Mouse (Mus musculus) ovary, postnatal 36 days (tissue): ENCODE results near the gene Dntt.

Experiments used
- DNase-seq: peaks from one replicate; pipeline ENCODE4 v3.0.0; 2022; ENCODE audit warnings: low spot score, mixed read lengths

The Dntt gene

DNA sequence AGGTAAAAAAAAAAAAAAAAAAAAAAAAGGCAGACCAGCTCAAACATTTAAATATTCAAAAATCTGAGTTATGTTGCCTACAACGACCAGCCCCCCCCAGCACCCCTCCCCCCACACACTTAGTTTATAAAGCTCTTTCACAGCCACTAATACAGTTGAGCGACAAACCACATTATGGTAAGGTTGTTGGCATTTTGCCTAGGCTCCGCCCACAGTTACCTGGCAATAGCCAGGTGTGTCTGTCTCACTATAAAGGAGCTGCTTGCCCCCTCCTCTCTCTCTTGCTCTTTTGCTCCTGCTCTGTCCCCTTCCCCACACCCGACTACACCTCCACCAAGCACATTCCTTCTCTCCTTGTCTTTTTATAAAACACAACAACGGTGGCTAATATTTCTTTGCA lies 17.4 kb upstream of the Dntt start:
- DNase-seq = no peak

DNA sequence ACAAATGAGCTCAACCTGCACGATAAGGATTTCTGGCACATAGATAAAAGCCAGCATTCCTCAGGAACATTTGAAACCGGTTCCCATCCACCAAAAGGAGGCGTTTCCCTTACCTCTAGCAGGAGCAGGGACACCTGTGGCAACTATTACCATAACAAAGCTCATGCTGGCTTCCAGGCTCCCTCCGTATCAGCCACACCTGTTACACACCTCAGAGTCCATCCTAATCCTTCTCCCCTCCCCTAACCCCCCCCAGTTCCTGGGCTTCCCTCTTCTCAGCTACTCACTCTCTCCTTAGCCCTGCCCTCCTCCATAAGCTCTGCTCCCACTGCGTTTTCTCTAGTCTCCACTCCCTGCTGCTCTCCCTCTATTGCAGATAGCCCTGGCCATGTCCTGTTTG lies 15.5 kb upstream of the Dntt start:
- DNase-seq = no peak

DNA sequence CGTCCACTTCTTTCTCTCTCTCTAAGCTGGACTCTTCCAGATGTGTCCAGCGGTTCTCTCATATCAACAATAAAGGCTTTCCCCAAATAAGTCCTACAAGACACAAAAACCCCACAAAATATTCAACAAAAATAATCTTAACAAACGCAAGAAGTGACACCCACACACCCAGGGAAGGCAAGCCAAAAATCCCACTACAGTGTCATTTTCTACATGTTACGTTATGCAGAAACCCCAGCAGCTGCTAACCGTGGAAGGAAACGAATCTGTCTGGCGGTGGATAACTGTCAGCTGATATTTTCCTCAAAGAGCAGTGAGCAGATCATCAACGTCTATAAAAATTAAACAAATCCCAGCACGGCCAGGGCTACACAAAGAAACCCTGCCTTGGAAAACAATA lies 15.1 kb upstream of the Dntt start:
- DNase-seq = no peak

DNA sequence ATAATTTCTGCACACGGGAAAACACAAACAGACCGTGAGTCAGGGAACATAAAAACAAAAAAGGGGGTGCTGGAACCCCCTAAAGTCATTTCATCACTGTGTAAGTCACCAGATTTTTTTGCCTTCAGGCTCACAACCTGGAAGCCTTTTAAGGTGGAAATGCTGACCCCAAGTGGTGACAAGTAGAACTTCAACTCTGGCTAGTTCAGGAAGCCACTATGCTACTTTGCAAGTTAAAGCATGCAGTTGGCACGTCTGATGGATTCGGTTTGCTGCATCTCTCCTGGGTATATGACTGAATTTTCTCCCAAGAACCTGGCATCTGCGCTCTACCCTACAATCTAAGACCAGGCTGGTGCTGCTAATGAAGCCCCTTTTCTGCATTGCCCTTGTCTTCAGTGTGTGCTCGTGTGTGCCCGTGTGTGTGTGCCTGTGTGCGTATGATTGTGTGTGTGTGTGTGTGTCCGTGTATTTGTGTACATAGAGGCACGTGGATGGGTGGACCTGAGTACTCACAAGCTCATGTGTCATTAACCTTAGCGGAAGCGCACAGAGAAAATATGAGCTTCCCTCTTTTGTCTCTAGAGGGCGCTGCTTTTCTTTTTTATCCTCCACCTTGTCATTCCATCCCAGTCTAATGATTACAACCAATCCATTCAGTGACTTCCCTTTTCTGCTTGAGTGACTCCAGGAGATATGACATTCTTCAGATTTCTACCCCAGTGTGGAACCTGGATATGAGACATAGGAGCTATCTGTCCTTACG lies 12.9 kb upstream of the Dntt start:
- DNase-seq = no peak

DNA sequence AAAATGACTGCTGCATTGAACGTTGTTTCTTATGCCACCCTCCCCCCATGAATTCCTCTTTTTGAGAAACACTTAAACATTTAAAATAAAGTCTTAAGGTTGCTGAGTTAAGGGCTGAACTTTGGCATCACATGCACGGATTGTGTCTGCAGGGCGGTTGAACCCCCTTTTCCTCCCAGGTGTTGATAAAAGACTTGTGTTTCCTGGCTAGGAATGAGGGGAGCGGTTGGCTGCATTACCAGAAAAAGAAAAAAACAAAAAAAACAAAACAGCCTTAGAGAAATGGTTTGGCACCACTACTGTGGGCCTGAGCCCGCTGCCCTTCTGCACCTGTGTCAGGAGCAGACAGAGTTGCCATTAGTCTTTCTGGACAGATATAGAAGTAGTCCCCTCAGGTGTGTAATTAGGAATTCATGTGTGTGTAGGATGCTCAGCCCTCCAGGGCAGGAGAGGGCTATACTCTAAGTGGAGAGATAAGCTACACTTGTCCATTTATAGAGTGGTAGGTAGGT lies 9.9 kb upstream of the Dntt start:
- no peak for DNase-seq

DNA sequence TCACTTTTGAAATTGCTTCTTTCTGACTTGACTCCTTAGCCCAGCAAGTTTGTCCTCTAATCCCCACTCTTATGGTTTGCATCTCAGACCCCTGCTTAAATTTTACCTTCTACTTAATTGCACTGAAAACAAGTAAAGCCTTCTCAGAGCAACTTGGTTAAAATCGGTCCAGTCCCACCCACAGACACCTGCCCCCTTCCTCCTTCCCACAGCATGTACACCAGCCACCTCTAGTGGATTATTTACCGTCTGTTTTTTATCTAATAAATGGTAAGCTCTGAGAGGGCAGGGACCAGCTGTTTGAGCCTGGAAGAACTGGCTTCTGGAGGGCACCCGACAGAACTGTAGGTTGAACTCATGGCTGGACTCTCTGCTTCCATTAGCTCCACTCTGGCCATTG lies 8.5 kb upstream of the Dntt start:
- no peak for DNase-seq

DNA sequence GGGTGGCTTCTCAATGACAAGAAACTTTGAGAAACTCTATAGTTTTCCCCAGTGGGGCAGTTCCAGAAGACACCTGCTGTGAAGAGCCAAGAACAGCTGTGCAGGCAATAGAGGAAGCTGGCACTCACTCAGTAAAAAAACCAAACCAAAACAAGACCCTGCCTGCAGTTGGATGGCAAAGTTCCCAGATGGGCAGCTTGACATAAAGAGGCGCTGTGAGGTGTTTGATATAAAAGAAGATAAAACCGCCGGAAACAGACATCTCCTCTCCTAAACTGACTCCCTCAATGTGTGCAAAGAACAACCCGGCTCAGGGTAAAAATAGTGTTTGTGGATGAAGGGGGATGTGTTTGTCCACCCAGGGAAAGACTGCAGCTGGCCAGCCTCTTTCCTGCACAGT lies 6.8 kb upstream of the Dntt start:
- no peak for DNase-seq

DNA sequence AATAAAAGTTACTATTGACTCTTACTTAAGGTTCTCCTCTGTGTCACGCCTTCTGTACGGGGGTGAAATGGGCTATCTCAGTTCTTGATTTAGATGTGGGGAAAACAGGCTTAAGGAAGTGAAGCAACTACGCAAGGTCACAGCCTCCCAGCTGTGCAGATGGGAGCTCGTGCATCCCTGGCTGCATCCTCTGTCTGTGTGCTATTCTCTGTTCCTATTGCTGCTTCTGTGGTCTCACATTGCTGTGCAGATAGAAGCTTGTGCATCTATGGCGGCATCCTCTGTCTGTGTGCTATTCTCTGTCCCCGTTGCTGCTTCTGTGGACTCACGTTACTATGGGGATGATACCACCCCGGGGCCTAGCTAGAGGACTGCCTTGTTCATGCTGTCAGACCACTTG lies 2.5 kb upstream of the Dntt start:
- no peak for DNase-seq

DNA sequence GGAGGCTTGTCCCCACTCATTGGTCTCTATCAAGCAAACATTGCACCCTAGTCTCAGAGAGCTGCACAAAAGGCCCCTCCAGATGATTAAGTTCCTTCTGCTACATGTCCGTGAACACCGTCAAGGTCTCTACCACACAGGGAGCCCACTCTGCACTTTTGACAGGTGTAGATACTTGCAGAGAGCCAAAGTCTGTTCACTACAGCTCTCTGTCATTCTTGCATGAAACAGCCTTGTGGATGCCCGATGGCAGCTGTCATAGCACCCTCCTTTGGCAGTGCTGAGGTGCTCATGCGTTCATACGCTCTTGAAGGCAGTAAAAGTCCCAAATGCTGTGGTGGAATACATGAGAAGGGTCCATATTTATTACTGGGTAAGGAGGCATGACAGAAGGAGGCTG lies 2.1 kb upstream of the Dntt start:
- no peak for DNase-seq

DNA sequence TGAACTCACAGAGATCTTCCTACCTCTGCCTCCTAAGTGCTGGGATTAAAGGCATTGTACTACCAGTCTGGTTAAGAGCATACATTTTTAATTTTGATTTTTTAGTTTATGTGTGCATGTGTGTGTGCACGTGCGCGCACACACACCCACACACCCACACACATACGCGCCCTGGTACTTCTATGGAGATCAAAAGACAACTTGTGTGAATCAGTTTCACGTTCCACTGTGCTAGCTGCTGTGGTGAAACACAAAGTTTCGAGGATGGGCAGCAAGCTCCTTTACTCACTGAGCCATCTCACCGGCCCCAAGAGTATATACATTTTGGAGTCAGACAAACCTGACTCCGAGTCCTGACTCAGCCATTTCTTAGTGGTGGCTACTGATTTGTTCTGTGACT lies 1.5 kb upstream of the Dntt start:
- no peak for DNase-seq

DNA sequence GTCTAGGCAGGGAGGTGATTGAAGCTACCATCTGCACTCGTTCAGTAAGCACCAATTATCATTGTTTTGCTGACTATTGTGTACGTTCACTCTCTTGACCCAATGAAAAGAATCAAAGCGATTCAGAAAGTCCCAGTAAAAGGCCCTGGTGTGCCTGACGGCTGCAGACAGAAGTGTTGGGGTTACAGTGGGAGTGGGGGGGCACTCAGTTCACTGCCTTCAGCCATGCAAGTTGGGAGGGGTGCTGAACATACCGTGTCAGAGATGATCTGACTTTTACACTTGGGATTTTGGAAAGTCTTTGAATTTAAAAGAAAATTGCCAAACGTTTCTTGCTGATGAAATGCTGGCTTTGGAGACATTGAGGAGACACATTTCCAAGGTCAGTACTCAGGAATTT lies 1.1 kb downstream of the Dntt start:
- DNase-seq = no peak

DNA sequence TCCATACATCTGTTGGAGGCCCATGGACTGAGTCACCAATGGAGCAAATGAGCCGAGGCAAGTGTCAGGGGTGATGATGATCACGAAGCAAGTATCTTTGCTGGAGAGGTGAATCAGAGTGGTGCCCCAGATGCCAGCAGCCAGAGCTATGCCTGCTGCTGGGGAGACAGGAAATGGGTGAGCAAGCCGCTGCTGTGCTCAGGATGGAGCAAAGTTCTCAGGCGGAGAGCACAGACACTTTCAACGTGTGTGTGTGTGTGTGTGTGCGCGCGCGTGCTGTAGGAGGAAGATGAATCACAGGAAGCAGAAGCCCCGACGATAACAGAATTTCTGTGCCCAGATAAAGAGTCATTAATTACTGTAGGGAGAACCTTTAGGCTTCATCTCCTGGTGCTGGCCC lies 1.9 kb downstream of the Dntt start:
- no peak for DNase-seq

DNA sequence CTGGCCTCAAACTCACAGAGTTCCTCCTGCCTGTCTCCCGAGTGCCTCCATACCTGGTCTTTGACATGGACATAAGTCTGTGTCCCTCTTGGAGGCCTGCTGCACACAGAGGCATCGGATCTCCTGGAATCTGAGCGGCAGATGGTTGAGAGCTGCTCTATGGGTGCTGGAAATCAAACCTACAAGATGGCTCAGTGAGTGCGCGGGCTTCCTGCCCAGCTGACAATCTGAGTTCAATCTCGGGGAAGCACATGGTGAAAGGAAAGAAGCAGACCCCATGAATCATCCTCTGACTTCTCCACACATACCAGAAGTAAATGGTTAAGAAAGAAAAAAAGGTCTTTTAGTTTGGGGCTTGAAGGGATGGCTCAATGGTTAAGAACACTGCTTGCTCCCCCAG lies 2.8 kb downstream of the Dntt start:
- no peak for DNase-seq

DNA sequence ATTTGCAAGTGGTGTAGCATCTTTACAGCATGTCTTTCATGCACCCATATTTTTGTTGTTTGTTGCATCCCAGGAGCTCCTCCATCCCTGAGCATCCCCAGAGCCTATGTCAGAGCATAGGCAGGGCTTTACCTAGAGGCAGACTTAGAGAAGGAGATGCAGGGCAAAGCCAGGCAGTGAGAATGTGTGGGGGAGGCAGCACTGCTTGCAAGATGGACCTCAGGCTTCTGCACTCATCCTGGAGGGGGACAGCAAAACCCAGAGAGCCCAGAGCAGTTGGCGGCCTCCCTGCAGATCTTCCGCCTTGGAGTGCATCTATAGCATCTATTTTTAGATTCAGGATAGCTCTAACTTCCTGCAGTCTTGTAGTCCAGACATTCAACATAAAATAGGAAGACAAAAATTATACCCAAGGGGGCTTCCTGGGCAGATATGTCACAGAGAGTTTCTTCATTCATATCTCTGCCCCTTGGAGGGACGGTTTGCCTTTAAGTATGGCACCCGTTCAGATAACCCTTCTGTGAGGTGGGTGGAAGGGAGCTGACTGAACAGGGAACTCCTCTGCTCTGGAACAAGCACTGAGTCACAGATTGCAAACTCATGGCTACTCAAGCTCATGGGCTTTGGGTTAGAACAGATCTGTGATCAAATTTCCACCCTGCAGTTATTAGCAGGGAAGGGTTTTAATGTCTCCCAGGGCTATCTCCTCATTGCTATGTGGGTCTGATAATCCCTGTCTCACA lies 6.9 kb downstream of the Dntt start:
- DNase-seq = no peak

DNA sequence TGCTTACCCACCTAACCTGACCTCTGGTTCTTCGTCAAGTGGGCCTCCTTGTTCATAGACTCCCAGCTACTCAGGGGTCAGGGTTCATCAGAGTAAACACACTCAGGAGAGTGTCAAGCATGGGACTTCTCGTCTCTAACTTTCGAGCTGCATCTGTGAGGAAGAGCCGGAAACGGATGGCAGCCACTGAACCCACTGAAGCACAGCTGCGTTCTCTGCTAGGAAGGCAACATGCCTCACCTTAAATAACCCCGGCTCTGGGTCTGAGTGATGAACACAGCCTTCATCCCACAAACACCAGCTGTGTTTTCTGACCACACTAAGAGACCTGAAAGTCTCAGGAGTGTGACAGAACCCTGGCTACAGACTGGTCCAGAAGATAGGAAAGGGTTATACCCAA lies 10.0 kb downstream of the Dntt start:
- no peak for DNase-seq

DNA sequence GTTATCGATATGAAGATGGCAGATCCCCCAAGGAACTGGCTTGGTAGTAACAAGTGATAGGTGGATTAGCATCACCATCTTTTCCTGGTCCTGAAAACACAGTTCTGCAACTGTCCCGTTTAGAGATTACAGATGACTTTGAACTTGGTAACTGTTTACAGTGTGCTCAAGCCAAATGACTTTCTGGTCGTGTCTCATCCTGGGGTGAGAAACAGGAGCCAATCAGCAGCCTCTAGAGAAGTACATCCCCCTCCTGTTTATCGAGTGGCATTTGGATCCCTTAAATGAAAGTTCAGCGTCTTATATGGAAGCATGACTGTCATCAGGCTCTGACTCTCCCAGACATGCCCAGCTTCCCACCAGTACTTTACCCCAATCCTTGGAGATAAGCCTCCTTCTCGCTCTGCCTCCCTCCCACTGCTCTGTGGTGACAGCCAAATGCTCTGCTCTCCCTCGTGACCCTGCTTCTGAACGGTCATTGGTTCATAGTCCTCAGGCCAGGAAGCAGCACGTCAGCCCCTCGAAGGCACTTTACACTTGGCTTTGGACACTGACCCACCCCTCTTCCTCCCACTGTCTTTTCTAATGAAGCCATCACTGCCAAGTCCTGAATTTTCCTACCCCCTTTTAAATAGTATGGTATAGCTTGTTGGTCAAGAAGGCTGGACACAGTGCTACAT lies 16.2 kb downstream of the Dntt start:
- no peak for DNase-seq

DNA sequence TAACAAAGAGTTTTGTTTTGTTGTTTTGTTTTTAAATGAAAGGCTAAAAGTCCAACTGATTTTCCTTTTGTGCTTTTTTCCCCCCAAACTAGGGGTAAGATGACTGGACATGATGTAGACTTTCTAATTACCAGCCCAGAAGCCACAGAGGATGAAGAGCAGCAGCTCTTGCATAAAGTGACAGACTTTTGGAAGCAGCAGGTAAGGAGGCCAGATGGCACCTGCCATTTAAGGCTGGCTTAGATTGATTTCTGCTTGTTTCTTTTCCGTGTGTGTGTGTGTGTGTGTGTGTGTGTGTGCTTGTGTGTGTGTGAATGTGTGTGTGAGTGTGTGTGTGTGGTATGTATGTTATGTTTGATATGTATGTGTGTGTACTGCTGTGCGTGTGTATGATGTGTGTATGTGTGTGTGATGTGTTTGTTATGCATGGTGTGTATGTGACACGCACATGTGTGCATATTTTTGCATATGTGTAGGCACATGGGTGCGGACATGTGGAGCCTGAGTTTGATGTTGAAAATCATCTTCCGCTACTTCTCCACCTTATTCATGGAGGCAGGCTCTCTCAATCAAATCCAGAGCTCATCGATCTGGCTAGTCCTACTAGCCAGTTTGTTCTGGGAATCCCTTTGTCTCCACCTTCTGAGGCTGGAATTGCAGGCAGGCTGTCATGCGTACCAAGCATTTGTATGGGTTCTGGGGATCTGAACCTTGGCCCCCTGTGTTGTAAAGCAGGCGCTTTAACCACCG lies 18.5 kb downstream of the Dntt start:
- no peak for DNase-seq

DNA sequence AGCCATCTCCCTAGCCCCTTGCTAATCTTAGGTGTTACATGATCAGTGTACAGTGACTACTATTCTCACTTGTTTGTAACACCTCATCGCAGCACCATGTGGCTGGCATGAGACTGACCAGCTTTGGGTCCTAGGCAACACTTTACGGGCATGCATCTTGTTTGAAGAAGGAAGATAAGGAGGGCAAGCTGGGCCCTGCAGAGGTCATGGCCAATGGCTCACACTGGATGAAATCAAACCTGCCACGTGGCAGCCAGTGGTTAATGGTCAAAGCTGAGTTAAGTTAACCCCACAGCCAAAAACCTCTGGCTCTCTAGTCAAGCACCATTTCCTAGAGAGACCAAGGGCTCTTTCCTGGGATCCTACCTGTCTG lies 19.1 kb downstream of the Dntt start:
- no peak for DNase-seq

DNA sequence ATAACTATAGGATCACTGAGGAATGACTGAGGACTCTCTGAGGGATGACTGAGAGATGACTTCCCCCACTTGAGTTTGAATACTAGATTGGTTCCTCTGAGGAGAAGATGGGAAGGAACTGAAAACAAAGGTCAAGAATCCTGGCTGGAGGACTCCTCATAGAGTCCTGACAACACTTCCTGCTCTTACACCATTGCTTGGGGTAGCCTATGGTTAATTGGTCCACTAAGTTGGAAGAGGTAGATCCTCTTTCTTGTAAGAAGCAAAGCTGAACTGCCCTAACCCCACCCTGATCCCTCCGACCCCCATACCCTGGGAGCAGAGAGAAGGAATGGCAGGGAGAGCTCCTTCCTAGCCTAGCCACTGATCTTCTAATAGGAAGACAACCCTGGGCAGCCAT lies 22.6 kb downstream of the Dntt start:
- DNase-seq = no peak

DNA sequence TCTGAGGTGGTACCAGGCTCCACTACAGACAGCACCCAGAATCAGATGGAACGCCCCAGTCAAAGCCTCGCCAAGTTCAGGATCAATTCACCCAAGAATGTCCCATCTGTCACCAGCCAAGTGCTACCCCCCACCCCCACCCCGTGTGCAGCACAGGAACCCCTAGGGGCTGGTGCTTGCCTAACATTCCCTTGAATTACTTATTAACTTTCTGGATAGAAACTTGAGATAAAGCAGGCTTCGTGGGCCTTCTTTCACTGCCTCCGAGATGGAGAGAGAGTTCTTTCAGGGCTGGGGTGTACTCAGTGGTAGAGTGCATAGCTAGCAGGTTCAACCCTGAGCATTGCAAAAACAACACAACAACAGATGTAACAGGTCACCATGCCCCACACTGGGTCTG lies 23.2 kb downstream of the Dntt start:
- no peak for DNase-seq

DNA sequence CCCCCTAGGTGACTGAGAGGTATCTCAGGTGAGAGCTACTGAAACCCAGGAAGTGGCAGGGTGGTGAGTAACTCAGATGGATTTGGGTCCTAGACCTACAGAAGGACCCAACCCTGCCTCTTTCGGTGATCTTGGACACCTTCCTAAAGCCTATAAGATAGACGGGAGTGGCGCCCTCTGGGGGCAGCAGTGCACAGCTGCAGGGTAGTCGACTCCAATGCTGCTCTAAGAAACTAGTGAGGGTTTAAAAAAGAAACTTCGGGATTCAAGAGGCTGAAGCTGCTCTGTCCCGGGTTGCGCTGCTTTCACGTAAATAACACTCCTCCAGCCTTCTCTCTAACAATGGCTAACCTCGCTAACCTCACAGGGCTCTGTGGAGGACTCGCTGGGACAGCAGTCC lies 24.5 kb downstream of the Dntt start:
- peak; percentile 27 for DNase-seq

DNA sequence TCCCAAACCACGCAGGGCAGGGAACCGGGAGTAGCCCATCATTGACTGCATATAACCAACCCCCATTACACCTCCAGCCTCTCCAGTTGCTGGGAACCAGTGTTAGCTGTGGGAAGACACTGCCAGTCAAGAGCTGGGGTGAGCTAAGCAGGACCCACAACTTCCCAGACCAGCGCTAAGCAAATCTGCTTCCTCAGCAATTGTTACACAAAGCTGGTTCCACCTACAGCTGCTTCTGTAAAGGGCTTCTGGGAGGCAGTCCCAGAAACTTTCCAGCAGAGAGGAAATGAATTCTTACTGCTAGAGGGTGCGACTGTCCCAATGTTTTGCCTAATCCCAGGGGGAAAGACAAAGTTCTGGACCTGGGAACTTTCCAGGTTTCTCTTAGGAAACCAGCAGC lies 25.6 kb downstream of the Dntt start:
- no peak for DNase-seq

DNA sequence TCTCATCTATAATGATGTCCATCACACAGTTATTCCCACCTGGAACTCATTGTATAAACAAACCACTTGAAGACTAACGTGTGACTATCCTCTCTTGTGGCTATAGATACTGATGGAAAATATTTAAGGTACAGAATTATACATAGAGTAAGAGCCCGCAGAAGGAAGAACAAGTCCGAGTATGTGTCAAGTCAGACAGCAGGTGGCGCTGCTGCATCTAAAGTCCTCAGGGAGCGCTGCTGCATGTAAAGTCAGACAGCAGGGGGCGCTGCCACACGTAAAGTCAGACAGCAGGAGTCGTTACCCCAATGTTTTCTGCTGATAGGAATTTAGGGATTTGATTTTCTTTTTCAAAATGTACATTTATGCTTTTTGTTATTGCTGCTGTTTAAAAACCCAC lies 42.4 kb downstream of the Dntt start:
- peak; percentile 85 for DNase-seq
